Mouse (Mus musculus) c-Kit-positive CD71-positive TER-119-negative erythroid progenitor cells, embryonic 14.5 days (primary cell): ENCODE results near the gene Frmd4b.
A peak's percentile ranks its signal among the peaks of the same experiment; 100 is the strongest.
"Not testable (repeated sequence)": the region's sequence is repeated elsewhere in the genome, so short reads cannot be mapped to it uniquely, and the experiment has no call there.

Experiments used
- DNase-seq: peaks from one replicate; pipeline ENCODE4 v3.0.0-alpha.2; 2013; ENCODE audit warnings: low read depth

Gene Frmd4b

GRCm38 (mm10) chr6:97472873-97473550 is 144.3 kb downstream of the Frmd4b start:
- DNase-seq = no peak

DNA sequence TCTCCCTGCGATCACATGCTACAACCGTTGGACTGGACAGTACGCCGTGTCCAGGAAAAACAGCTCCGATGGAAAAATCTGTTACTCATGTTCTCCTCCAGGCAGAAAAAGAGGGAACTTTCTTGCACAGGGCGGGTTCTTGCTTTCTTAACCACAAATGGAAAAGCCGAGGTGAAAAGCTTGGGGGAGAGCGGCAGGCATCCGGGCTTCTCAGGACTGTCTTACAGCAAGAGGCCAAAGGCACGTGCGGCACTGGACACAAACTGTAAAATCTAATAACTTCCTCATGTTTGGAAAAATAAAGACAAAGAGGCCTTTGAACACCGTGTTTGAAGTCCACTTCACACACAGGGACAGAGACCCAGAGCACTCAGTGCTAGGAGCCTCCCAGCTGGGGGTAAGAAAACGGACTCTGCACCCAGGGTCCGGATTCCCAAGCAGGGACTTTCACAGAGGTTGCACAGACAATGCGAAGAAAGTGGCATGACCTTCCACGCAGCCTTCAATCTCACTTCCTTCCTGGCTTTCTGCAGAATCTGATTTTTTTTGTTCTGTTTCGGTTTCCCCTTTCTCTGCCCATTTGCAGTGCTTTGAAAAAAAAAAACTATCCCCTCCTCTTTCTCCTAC is 153.3 kb downstream of the Frmd4b start:
- no peak for DNase-seq

- DNase-seq = no peak
Measured at GRCm38 (mm10) chr6:97462421-97462820, 154.9 kb downstream of the Frmd4b start.

DNA sequence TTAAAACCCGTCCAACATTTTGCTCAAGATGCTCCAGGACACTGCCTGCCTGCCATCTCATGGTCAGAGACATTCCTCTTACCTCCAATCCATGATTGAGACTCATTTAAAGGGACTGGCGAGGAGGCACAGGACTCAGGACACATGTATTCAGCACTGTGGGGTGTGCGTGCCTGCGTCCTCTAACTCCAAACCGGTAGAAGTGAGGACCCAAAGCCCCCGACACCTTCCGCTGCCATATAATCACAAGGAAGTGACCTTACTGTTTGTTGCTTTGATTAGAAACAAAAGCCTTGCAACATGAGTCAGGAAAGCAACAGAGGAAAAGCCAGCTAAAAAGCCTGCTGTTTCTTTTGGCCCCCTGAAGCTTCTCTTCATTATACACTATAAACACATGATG is 158.2 kb downstream of the Frmd4b start:
- no peak for DNase-seq

GRCm38 (mm10) chr6:97458358-97458757 is 159.0 kb downstream of the Frmd4b start:
- DNase-seq = no peak

GRCm38 (mm10) chr6:97457954-97458353 is 159.4 kb downstream of the Frmd4b start:
- no peak for DNase-seq

DNA sequence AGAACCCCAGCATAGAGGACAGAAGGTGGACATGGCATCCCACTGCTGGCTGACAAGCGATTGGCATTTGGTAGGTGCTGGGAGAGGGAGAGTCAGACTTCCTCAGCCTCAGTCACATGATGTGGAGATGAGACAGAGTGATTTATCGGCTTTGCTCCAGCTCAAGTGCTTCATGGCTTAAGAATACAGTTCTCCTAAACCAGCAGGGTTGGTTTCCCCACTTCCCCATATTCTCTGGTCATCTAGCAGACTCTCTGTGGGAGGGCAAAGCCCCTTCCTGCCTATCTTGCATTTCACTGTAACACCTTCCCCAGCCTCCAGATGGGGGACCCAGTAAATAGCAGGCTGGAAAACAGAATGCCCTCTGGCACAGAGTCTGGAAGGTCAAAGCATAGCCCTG is 160.1 kb downstream of the Frmd4b start:
- DNase-seq = no peak

DNA sequence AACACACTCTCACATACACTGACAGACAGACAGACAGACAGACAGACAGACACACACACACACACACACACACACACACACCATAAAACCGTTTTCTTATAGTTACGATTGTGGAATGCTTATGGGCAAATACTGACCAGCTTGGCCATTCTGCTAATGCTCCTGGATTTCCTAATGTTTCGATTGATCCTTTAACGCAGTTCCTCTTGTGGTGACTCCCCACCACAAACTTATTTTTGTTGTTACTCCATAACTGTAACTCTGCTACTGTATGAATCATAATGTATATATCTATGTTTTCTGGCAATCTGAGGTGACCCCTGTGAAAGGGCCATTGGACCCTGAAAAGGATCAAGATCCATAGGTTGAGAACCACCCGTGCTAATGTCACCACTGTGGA is 165.1 kb downstream of the Frmd4b start:
- no peak for DNase-seq

DNA sequence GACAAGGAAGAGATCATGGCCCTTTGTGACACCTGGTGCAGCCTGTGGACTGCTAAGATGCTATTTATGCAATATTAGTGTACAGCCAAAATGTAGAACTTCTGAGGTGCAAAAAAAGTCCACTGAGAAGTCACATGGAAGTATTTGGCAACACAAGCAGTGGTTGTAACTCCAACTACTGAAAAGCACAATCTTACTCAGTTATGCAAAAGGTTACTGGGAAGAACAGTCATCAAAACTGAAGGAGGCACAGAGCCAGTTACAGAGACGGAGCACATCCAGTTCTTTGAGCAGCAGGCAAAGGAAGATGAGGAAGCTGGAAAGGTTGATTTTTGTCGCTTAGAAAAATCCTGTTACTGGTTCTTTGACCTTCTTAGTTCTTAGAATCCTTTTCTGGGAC is 167.5 kb downstream of the Frmd4b start:
- no peak for DNase-seq

GRCm38 (mm10) chr6:97447020-97447419 is 170.3 kb downstream of the Frmd4b start:
- DNase-seq = no peak

DNA sequence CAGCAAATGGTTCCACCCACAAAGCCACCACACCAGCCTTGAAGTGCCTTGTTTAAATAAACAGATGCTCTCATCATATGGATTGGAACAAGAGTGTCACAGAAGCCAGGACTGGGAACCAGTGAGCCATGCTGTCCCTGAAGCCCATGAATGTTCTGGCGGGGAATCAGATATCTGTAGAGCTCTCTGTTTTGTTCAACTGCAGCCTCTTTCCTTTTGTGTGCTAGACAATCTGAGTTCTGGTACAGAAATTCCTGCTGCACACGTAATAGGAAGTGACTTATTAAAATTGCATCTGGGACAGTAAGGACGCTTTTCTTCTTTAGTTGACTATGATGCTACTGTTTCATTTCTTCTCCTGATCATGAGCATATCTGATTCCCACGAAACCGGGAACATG is 173.2 kb downstream of the Frmd4b start:
- no peak for DNase-seq

- DNase-seq = no peak
Measured at GRCm38 (mm10) chr6:97443522-97443921, 173.8 kb downstream of the Frmd4b start.

GRCm38 (mm10) chr6:97441357-97441756 is 176.0 kb downstream of the Frmd4b start:
- DNase-seq = no peak

DNA sequence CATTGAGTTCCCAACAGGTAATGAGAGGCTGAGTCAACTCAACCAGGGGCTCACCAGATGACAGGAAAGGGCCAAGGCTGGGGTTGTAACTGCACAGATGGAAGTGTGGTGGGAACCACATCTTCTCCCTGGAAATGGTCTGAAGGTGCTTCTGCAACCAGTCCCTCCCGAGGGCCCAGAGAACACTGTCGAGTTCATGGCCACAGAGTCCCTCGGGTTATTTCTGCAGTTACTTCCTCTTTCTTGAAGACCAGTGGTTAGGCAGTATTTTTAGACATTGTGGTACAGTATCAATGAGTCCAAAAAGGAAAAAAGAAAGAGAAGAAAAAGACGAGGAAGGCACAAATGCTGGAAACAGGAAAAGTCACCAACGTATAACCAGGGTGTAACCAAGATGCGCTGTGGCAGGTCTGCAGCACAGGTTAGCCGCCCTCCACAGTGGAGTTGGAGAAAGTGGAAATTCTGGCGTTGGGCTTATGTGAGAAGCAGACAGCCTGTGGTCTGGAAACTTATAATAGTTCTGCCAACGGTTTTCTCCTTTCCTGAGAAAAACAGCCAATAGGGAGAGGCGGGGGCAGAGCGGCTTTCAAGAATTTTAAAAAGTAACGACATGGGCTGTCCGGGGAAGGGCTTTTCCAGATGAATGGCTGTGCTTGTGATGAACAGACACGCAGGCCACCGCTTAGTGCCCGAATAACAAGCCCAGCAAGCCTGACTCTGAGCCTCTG is 178.3 kb downstream of the Frmd4b start:
- no peak for DNase-seq

- no peak for DNase-seq
Measured at GRCm38 (mm10) chr6:97434753-97435152, 182.6 kb downstream of the Frmd4b start.

DNA sequence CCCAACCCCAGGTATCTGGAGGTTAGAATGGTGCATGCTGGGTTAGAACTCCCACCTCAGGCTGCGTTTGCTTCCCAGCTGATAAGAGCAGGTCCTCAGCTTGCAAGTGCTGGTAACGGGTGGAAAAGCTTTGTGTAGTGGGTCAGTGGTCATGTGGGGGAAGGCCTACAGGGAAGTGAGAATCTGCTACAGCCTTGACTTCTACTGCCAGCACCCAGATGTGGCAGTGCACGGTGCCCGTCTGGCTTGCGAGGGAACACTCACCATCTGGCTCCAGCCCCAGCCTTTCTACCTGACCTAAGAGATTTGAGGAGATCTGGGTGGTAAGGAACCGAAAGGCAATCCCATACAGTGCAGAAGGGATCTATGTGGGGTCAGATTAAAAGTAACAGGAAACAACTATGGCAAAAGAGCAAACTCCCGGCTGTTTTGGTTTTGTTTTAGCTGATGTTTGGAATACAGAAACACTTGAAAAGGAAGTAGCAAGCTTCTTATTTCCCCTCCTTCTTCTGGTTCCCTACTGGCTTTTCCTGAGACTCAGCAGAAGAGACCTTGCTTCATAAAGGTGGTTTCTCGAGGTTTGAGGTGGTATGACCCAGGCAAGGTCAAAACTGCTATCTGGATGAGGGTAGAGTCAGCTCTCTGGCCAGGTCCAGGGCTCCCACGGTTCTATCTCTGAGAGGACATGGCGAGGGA is 185.9 kb downstream of the Frmd4b start:
- no peak for DNase-seq

GRCm38 (mm10) chr6:97430519-97430918 is 186.8 kb downstream of the Frmd4b start:
- no peak for DNase-seq

GRCm38 (mm10) chr6:97429688-97430343 is 187.5 kb downstream of the Frmd4b start:
- no peak for DNase-seq

GRCm38 (mm10) chr6:97419771-97420446 is 197.4 kb downstream of the Frmd4b start:
- peak; percentile 40 for DNase-seq

- peak; percentile 36 for DNase-seq
Measured at GRCm38 (mm10) chr6:97416972-97417554, 200.3 kb downstream of the Frmd4b start.

GRCm38 (mm10) chr6:97415578-97415977 is 201.8 kb downstream of the Frmd4b start:
- not testable (repeated sequence) for DNase-seq
